Comparison of ENCODE assay signal across 9 mouse cellular contexts in genomic region chr10:75091478-75092152, GRCm38 (mm10). TPM values are rescaled to one million over a fixed set of nuclear protein-coding genes. Genes with fewer than 3 reads are reported as not detected.
DNase-seq lines count a peak whose midpoint lies in the region; ATAC-seq lines count a peak whose summit lies in the region.
"Had no signal": no experiment of that assay in that cellular context is flagged by ENCODE, and none has a peak within 500 bp of the region (broad histone marks: within the 10 kb centered on the region; RNA-seq: fewer than 3 reads in every experiment).

No protein-coding gene starts in this region.

- H3K36me3 ChIP-seq in forebrain, embryonic 15.5 days = no peaks in the 10 kb centered on the region
- H3K36me3 ChIP-seq in forebrain, embryonic 12.5 days (replicated peaks) = no peaks in the 10 kb centered on the region
- no peaks in the 10 kb centered on the region for H3K36me3 ChIP-seq in heart, embryonic 13.5 days
- no peaks in the 10 kb centered on the region for H3K36me3 ChIP-seq in intestine, embryonic 15.5 days

- DNase-seq in 3134 (ENCODE audit: extremely low read depth, insufficient read length, low spot score) = peak; percentile 47
- peak; percentile 84 to 90 for DNase-seq in cerebellum, postnatal 10 days
- no peak for DNase-seq in right cerebral cortex, postnatal 10 days (ENCODE audit: low spot score in 2 of 2)
- DNase-seq: adrenal gland, postnatal 25 days had no signal

- H3K27me3 ChIP-seq in forebrain, embryonic 15.5 days = no peaks in the 10 kb centered on the region
- no peaks in the 10 kb centered on the region; the same call in 1 of the 2 replicates for H3K27me3 ChIP-seq in forebrain, embryonic 12.5 days
- H3K27me3 ChIP-seq in heart, embryonic 13.5 days (replicated peaks) = peaks cover 55% of the 10 kb centered on the region
- H3K27me3 ChIP-seq in intestine, embryonic 15.5 days (replicated peaks) = no peaks in the 10 kb centered on the region

- no peak overlapping the region for H3K4me2 ChIP-seq in forebrain, embryonic 15.5 days (replicated peaks)
- no peak overlapping the region for H3K4me2 ChIP-seq in forebrain, embryonic 12.5 days
- no peak overlapping the region for H3K4me2 ChIP-seq in heart, embryonic 13.5 days
- no peak overlapping the region for H3K4me2 ChIP-seq in intestine, embryonic 15.5 days (replicated peaks)

- H3K4me3 ChIP-seq in forebrain, embryonic 15.5 days = no peak overlapping the region
- H3K4me3 ChIP-seq in forebrain, embryonic 12.5 days (replicated peaks) = no peak overlapping the region
- H3K4me3 ChIP-seq in heart, embryonic 13.5 days = no peak overlapping the region
- no peak overlapping the region for H3K4me3 ChIP-seq in intestine, embryonic 15.5 days (replicated peaks)

- peaks cover 28% of the 10 kb centered on the region for H3K4me1 ChIP-seq in forebrain, embryonic 15.5 days
- peaks cover 12% of the 10 kb centered on the region for H3K4me1 ChIP-seq in forebrain, embryonic 12.5 days
- H3K4me1 ChIP-seq in heart, embryonic 13.5 days = peaks cover 40% of the 10 kb centered on the region
- peaks cover 11% of the 10 kb centered on the region for H3K4me1 ChIP-seq in intestine, embryonic 15.5 days (replicated peaks)

- 59% methylated on average over 10 of the region's 10 CpGs for WGBS in forebrain, embryonic 15.5 days
- 92% methylated on average over 10 of the region's 10 CpGs for WGBS in forebrain, embryonic 12.5 days
- 63% methylated on average over 10 of the region's 10 CpGs for WGBS in heart, embryonic 13.5 days
- WGBS in intestine, embryonic 15.5 days = 58% methylated on average over 10 of the region's 10 CpGs

- H3K9ac ChIP-seq in forebrain, embryonic 15.5 days (replicated peaks) = no peak overlapping the region
- H3K9ac ChIP-seq in forebrain, embryonic 12.5 days = no peak overlapping the region
- H3K9ac ChIP-seq in heart, embryonic 13.5 days = no peak overlapping the region
- no peak overlapping the region for H3K9ac ChIP-seq in intestine, embryonic 15.5 days

- H3K9me3 ChIP-seq in forebrain, embryonic 15.5 days = no peaks in the 10 kb centered on the region
- H3K9me3 ChIP-seq in forebrain, embryonic 12.5 days = no peaks in the 10 kb centered on the region
- H3K9me3 ChIP-seq in heart, embryonic 13.5 days = no peaks in the 10 kb centered on the region
- H3K9me3 ChIP-seq in intestine, embryonic 15.5 days = no peaks in the 10 kb centered on the region

- peak overlapping the region; percentile 28 for H3K27ac ChIP-seq in forebrain, embryonic 15.5 days (replicated peaks)
- H3K27ac ChIP-seq in forebrain, embryonic 12.5 days = no peak overlapping the region
- H3K27ac ChIP-seq in heart, embryonic 13.5 days (replicated peaks) = peak overlapping the region; percentile 1
- no peak overlapping the region for H3K27ac ChIP-seq in intestine, embryonic 15.5 days

- no peak for ATAC-seq in forebrain, embryonic 15.5 days (replicated peaks)
- ATAC-seq in forebrain, embryonic 12.5 days (ENCODE audit: low FRiP score) = no peak
- ATAC-seq in heart, embryonic 13.5 days (ENCODE audit: extremely low read depth, insufficient number of reproducible peaks, low FRiP score, low TSS enrichment) = no peak
- no peak for ATAC-seq in megakaryocyte progenitor cell, adult 5-6 weeks (replicated peaks; ENCODE audit: poor library complexity)
- ATAC-seq in intestine, embryonic 15.5 days = no peak

RNA-seq across cellular contexts. Expression of gene Bcr, which starts 31.2 kb away (rescaled TPM):
- 15.7 and 16.3 TPM in 2 replicates for polyA plus RNA-seq in forebrain, embryonic 15.5 days (2015; fragmentation: Nextera tagmentation; extraction: Ambion mirVana)
- 11.5 TPM in 2 replicates for polyA plus RNA-seq in forebrain, embryonic 12.5 days (2016; fragmentation: Nextera tagmentation; extraction: Ambion mirVana)
- polyA plus RNA-seq in heart, embryonic 13.5 days (2015; fragmentation: Nextera tagmentation; extraction: Ambion mirVana) = 14.3 and 15.4 TPM in 2 replicates
- 18.1 and 18.6 TPM in 2 replicates for total RNA-seq in megakaryocyte progenitor cell, adult 5-6 weeks (2015)
- total RNA-seq in megakaryocyte progenitor cell, adult 5-6 weeks (2017) = 23.0 and 28.2 TPM in 2 replicates
- 11.7 and 12.9 TPM in 2 replicates for polyA plus RNA-seq in intestine, embryonic 15.5 days (2015; fragmentation: Nextera tagmentation; extraction: Ambion mirVana)

RNA-seq across cellular contexts. Expression of gene Rab36, which starts 54.8 kb away (rescaled TPM):
- polyA plus RNA-seq in forebrain, embryonic 15.5 days (2015; fragmentation: Nextera tagmentation; extraction: Ambion mirVana) = 13.3 and 13.7 TPM in 2 replicates
- 12.2 and 13.5 TPM in 2 replicates for polyA plus RNA-seq in forebrain, embryonic 12.5 days (2016; fragmentation: Nextera tagmentation; extraction: Ambion mirVana)
- 3.5 and 3.9 TPM in 2 replicates for polyA plus RNA-seq in heart, embryonic 13.5 days (2015; fragmentation: Nextera tagmentation; extraction: Ambion mirVana)
- total RNA-seq in megakaryocyte progenitor cell, adult 5-6 weeks (2015) = 0.61 and 0.84 TPM in 2 replicates
- total RNA-seq in megakaryocyte progenitor cell, adult 5-6 weeks (2017) = 0.67 TPM in 1 of 2 replicates, not detected in the other
- 5.6 and 7.0 TPM in 2 replicates for polyA plus RNA-seq in intestine, embryonic 15.5 days (2015; fragmentation: Nextera tagmentation; extraction: Ambion mirVana)

RNA-seq across cellular contexts. Expression of gene Rsph14, which starts 59.2 kb away (rescaled TPM):
- 0.23 and 0.76 TPM in 2 replicates for polyA plus RNA-seq in forebrain, embryonic 15.5 days (2015; fragmentation: Nextera tagmentation; extraction: Ambion mirVana)
- polyA plus RNA-seq in forebrain, embryonic 12.5 days (2016; fragmentation: Nextera tagmentation; extraction: Ambion mirVana) = 0.72 TPM in 1 of 2 replicates, not detected in the other
- not detected in 2 replicates for polyA plus RNA-seq in heart, embryonic 13.5 days (2015; fragmentation: Nextera tagmentation; extraction: Ambion mirVana)
- total RNA-seq in megakaryocyte progenitor cell, adult 5-6 weeks (2015) = not detected in 2 replicates
- 0.96 TPM in 1 of 2 replicates, not detected in the other for total RNA-seq in megakaryocyte progenitor cell, adult 5-6 weeks (2017)
- not detected in 2 replicates for polyA plus RNA-seq in intestine, embryonic 15.5 days (2015; fragmentation: Nextera tagmentation; extraction: Ambion mirVana)

Comparison
In these comparisons a context has a peak if more than half of its experiments do, and no peak if none do; other contexts are left out.
1. H3K27ac ChIP-seq: peak in forebrain, embryonic 15.5 days (single experiment) and heart, embryonic 13.5 days (single experiment); none in forebrain, embryonic 12.5 days (single experiment) and intestine, embryonic 15.5 days (single experiment).
2. DNase-seq: peak in 3134 (single experiment) and cerebellum, postnatal 10 days (2 of 2); none in right cerebral cortex, postnatal 10 days (0 of 2).